Mouse (Mus musculus) C2C12 (cell line): ENCODE data around the gene Mepe.

Experiments
- MAX ChIP-seq: IDR thresholded peaks from one replicate; pipeline ENCODE4 v1.6.1; 2011; ENCODE audit warnings: mild to moderate bottlenecking, control low read depth
- MYOG ChIP-seq: IDR thresholded peaks from one replicate; pipeline ENCODE4 v1.6.1; 2011; ENCODE audit not compliant: control insufficient read depth, insufficient read length; ENCODE audit errors: extremely low read depth

GRCm38 (mm10) chr5:104381671-104382070, 56.5 kb downstream of the Mepe start:
- TF ChIP-seq MAX (peak; percentile 49), MYOG (no peak)
